Mouse (Mus musculus) liver, embryonic 14.5 days (tissue): Measurements from ENCODE around the gene Dpep2nb.

ENCODE experiments used
- CTCF ChIP-seq: IDR thresholded peaks from 2 replicates; pipeline ENCODE4 v1.5.1; 2016; ENCODE audit warnings: antibody characterized with exemption, low read depth, control low read depth
- EP300 ChIP-seq: IDR thresholded peaks from 2 replicates; pipeline ENCODE4 v1.6.1; 2016; ENCODE audit warnings: antibody characterized with exemption, low read depth

DNA sequence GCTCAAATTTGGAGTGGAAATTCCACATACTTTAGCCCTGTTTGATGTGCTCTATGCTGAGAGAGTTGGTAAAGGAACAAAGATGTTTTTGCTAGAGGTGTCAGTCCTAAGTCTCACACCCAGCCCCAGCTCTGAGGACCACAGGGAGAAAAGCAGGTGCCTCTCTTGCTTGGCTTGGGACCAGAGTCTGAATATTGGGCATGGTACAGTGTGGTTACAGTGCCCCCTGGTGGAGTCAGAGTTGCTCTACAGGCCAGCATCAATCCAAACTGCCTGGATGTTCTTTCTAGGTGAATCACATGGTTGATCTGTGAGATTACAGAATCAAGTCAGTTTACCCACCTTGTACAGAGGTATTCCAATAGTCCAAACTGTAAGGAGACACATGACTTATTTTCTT is 16.7 kb upstream of the Dpep2nb start:
- TF ChIP-seq CTCF = peak; percentile 97
- TF ChIP-seq EP300 = no peak
